Mouse (Mus musculus) adrenal gland, adult 8-10 months (tissue): ENCODE data around the gene Ap4s1. TPM values are rescaled to one million over a fixed set of nuclear protein-coding genes. Genes with fewer than 3 reads are reported as not detected.

ENCODE experiments used
- DNase-seq: peaks from one replicate; pipeline ENCODE4 v3.0.0; 2022
- total RNA-seq, 4 experiments: library from RNA; stranded (reverse); gene quantifications; 2 replicates each; pipeline ENCODE4 v1.2.4; 2022

Gene Ap4s1
- total RNA-seq, 4 experiments from 2014 or later: 23.6 to 25.1 (median 24.0) TPM

DNA sequence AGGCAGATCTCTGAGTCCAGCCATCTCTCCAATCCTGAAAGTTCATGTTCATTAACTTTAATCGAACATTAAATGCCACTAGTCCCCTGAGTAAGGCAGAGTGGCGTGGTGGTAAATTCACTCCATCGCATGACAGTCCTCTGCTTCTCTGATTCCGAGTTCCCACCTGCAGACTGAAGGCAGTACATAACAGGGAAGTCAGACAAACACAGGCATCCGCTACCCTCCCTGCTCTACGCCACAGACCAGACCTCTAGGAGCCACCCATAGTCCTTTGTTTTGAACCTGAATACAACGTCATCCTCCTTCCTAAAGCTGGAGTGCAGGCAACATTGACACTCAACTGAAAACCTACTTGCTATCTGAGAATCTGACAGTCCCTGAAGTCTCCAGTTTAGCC is 13.7 kb downstream of the Ap4s1 start:
- no peak for DNase-seq

DNA sequence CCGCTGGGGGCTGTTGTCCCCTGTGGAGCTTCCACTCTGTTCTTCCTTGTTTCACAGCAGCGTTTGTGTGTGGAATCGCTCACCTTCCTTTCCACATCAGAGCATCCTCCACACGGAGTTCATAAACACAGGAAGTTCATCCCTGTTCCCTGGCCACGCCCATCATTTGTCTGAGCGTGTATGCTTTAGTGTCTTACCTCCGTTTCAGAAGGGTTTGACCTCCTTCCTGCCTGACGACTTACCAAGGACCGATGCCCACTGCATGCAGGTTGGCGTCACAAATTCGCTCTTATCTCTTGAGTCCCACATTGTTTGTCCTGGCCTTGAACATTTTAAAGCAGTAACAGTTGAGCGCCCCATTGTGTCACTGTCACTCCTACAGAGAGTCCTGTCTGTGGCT is 14.9 kb downstream of the Ap4s1 start:
- no peak for DNase-seq

DNA sequence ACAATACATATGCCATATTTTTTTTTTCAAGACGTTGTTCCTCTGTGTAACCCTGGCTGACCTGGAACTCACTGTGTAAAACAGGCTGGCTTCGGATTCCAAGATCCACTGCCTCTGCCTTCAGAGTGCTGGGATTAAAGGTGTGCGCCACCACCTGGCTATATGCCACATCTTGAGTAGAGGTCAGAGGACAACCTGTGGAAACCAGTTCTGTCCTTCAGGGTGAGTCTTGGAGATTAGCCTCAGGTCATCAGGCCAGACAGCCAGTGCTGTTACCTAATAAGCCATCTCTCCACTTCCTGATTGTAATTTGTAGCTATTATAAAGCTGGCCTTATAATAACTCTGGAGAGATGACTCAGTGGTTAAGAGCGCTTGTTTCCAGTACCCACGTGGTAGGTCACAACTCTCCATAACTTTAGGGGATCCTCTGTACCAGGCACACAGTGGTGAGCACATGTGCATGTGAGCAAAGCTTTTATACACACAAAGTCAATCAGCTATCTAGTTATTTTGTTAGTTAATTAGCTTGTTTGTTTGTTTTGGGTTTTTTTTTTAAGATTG is 15.9 kb downstream of the Ap4s1 start:
- DNase-seq: no peak

DNA sequence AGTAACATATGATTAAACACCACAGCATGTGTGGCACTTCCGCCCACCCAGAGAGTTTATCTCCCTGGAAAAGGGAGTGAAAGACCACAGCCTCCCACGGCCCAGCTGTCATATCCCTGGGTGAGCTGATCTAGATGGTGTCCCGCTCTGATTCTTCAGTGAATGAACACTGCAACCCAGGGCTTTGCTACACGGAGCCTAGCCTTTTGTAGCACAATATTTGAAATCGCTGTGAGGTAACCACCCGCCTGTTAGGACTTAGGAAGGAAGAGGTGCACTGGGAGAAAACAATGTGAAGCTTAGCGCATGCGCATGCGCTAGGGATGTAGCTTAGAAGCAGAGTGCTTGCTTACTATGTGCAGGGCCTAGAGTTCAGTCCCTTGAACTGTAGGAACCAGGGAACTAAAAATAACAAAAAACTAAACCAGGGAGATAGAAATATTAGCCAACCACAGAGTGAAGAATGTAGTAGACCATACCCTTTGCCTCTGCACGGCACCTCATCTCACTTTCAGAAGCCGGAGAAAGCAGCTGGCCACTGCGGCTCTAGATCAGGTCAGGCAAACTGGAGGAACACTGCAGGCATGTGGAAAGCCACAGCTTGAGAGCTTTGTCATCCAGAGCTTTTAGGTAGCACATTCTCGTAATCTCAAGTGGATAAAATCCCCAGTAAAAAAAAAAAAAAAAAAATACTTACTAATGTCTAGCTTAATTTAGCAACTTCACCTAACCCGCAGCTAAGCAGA is 18.3 kb downstream of the Ap4s1 start:
- DNase-seq: no peak

DNA sequence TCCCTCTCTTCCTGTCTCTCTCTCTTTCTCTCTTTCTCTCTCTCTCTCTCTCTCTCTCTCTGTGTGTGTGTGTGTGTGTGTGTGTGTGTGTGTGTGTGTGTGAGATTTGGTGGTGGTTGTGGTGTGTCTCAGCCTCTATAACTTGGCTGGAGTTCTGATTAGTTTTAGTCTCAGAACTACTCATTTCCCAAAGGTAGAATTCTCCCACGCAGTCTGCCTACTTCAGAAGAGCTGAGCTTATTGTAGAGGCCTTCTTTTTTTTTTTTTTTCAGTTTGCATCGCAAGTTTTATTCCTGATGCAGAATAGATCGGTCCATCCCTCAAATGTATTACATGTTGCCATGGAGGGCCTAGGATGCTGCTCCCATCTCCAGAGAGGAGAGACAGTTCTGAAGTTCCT is 18.9 kb downstream of the Ap4s1 start:
- DNase-seq: no peak

DNA sequence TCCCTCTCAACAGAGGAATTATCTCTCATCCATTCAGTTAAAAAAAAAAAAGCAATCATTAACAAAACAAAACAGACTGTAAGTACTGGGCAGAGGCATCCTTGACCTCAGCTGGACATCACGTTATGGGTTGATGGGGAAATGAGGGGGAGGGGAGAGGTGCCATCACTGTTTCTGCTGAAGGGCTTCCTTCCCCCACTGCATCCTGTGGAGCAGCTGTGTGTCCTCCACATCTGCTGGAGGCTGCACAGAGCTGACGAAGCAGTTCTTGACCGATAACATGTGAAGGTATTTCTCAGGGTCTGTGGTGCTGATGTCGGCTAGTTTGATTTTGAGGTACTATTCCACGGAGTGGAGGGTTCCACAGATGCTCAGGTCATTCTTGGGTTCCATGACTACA is 19.3 kb downstream of the Ap4s1 start:
- DNase-seq: no peak

DNA sequence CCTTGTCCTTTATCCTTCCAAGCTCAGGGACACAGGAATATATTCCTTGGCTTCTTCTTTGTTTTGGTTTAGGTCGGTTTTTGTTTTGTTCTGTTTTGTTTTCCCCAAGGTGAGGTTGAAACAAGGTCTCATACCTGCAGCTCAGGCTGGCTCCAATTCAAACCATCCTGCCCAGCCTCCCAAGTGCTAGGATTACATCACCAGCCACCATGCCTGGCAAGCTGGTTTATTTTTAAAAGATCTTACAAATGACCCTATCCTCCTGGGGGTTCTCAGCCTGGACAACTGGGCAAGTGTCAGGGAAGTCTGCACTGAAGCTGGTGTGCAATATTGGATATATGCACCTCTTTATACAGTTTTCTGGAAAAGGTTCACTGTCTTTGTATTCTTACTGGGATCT is 21.9 kb downstream of the Ap4s1 start:
- no peak for DNase-seq

DNA sequence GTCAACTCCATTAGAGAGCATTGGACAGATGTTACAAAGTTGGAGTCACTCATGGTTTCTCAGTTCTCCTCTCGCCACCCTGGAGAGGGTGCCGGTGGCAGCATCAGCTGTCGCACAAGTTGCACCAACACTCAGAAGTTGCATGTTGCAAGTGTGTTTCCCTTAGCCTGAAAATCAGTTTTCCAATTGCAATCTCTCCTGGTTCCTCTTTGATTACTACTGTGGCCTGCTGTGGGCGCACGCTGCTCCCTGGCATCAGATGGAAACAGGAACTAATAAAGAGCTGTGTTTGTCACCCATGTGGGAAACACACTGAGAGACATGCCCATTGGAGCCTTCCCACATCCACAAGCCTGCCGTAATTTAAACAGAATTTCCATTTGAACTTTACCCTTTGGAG is 27.8 kb downstream of the Ap4s1 start:
- no peak for DNase-seq

DNA sequence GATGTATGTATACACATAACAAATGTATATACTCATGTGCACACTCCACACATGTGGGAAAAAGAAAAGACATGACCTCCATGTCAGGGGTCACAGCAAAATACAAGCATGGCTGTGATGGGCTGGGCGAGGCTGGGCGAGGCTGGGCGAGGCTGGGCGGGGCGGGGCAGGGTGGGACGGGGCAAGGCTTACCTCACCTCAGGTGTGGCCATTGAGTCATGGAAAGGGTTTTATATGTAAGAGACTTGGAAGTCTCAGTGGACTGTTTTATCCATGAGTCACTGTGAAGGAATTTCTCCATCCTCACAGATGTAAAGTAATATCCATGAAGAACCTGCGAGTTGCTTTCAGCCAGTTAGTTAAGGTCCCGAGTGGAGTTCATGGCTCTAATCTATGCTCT is 31.0 kb downstream of the Ap4s1 start:
- no peak for DNase-seq

DNA sequence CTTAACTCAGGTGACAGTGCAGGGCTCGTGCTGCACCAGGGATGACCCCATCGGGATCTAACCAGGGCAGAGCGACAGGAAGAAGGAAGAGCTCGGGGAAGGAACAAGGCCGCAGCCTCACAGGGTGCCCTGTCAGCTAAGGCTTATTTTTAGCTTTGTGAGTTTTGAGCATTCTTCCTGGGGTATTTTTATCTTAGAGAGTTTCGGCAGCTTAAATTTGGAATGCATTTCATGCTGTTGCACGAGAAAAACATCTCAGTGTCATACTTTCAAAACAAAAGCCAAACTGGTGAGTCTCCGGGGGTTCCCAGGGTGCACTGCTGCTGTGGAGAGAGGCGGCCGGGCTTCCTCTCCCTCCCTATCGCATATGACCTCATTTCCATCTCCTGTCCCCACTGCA is 38.2 kb downstream of the Ap4s1 start:
- DNase-seq: no peak

DNA sequence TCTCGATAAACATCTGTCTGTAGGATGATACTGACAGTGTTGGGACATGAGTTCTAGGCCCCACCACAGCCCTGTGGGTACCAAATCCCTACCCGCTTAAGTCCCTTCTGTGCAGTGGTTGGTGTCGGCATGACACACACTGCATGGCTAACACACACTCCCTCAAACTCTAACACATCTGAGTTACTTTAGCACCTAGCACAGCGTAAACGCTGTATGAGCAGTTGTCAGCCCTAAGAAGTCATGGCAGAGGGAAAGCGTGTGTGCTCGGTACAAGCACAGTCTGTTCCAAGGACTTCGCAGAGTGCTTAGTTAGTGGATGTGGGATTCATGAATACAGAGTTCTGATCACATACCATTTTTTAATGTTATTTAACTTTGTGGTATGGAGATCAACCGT is 39.0 kb downstream of the Ap4s1 start:
- no peak for DNase-seq

DNA sequence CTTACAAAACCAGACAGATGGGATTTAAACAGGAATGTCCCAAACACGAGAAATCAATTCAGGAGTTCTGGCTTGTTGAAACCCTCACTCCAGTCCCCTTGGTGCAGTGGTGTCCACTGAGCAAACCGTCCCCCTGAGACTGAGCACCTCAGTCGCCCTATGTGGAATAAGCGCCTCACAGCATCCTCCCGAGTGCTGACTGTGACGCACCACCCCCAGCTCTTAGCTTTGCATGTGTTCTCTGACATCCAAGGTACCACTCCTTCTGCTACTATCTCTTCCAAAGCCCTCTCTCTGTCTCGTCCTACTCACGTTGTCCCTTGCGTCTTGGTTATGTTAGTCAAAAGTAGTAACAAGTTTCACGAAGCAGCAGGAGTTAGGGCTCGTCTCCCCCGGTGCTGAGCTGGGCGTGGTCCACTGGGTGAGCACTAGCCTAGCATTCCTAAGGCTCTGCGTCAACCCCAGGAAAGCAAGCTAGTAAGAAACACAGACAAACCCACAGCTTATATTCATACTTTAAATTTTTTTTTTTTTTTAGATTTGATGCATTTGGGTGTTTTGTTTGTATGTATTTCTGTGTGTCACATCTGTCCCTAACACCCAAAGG is 43.9 kb downstream of the Ap4s1 start:
- no peak for DNase-seq

DNA sequence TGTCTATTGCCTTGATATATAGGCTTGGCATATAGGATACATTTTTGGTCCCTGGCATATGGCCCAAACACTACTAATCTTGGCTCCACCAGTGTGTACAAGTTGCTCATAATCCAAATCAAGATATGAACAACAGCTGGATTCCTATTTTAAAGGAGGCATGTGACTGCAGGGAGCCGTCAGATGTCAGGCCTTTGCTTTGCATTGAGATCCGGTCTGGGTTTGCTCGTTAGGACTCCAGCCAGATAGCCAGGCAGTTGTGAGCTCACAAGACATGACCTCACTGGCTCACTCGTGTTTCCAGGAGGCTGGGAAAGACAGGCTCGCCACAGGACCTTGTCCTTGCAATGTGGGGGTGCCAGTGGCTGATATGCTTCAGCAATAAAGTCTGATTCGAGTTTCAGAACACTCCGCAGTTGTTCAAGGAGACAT is 45.0 kb downstream of the Ap4s1 start:
- peak; percentile 49 for DNase-seq

DNA sequence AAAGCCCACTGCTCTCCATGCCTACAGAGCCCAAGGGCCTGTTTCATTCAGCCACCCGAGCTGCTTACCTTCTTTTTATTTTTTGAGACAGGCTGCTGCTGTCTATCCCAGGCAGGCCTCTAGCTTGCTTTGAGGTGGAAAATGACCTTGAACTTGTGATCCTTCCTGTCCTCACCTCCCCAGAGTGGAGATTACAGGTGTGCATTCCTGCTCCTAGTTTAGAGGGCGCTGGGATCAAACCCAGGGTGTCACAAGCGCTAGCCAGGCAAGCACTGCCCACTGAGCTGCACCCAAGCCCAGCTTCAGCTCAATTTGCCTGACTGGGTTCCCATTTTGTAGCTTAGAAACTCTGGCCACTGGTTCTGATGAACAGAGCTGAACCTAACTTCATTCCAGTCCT is 45.5 kb downstream of the Ap4s1 start:
- no peak for DNase-seq

DNA sequence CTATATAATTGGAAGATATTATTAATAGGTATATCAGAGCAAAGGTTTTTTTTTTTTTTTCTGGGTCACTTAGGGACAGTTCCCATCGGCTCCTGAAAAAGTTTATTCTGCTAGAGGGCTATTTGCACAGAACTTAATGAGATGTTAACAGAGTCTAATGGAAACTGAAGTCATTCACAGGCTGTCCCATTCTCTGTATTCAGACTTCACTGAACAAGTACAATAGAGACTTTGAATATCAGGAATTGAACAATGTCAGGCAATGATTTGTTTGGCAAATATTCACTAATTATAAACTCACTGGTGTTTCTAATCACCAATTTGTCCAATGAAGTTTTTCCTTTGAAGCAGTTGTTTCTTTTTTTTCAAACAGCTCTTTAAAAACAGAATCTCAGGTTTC is 46.0 kb downstream of the Ap4s1 start:
- DNase-seq: no peak

DNA sequence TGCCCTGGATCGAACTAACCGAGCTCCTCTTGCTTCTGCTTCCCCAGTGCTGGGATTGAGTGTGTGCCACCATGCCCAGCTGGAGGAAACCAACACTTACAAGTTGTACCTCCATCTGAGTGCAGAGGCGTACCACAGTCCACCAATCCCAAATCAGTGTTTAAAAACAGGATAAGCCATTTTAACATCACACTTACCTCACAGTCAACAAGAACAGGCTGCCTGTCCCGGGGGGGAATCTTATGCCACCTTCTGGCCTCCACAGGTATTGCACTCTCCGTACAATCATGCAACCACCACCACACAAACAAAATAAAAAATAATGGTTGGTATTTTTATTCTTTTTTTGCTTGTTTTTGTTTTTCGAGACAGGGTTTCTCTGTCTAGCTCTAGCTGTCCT is 50.9 kb downstream of the Ap4s1 start:
- DNase-seq: no peak

DNA sequence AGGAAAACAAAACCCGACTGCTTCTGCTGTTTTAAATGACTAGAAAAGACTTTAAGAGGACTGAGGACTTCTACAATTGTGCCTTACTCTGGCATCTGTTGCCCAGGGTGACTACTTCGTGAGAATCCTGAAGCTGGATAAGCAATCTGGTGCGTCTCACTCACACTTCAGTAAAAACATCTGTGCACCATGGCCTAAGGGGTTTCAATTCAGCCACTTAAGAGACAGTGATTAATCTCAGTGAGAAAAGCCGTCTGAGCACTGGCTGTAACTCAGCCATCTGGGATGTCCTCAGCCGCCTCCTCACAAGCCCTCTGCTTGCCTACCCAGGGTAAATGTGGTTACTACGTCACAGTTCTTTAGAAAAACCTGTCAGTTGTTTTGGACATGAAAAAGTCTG is 54.1 kb downstream of the Ap4s1 start:
- no peak for DNase-seq

DNA sequence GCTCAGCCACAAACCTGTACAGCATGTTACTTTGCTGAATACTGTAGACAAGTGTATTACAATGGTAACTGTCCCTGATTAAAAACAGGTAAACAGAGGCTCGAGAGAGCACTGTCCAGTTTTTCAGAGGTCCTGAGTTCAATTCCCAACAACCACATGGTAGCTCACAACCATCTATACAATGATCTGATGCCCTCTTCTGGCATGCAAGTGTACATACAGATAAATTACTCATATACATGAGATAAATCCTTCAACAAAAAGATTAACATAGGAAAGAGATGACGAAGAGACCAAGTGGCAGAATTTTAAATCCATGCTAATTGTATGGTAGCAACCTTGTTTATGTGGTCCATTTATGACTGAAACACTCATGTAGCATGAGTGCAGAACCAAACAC is 56.5 kb downstream of the Ap4s1 start:
- no peak for DNase-seq

DNA sequence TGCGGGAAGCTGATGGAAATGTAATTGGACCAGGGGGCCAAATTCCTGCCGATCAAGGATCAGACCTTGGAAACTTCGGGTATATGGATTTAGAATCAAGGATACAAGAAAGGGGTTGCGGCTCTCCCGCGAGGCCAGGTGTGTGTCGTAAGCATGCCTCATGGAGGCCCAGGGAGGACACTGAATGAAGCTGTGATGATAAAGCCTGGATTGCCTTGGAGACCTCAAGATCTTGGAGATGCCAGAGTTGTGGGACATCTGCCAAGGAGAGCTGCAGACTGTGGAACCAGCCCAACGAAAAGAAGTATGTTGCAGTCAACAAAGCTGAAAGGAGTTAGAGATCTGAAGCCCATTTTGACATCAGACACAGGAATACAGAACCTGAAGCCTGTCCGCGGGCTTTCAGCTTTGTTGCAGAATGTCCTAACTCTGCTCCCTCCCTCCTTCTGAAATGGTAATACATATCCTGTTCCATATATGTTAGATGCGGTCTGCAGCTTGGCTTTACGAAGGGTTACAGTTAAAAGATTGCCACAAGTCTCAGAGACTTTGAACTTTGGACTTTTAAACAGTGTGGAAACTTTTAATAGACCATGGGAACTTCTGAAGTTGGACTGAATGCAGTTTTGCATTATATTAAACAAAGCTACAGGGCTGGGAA is 65.2 kb downstream of the Ap4s1 start:
- DNase-seq: no peak

DNA sequence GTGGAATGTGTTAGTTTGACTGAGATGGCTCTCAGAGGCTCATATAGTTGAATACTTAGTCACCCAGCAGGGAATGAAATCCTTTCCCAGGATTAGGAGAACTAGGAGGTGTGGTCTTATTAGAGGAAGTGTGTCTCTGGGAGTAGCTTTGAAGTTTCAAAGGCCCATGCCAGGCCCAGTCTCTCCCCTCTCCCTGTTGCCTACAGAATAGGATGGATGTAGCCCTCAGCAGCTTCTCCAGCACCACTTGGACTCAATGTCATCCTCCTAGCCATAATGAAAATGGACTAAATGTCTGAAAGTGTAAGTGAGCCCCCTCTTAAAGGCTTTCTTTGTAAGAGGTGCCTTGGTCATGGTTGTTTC is 65.7 kb downstream of the Ap4s1 start:
- DNase-seq: no peak

DNA sequence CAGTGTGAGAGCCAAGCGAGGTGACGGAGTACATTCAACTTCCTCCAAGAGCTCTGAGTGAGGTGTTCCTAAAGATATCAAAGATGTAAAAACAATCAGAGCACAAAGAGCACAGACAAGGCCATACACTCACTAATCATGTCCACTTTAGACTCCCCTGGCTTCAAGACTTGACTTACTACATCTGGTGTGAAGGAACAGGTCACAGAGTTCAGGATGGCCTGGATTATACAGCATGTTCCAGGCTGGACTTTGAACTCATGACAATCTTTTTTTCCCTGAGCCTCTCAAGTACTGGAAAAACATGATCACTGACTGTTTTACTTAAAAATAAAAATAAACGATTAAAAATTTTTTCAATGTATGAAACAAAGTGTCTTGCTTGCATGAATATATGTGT is 68.5 kb downstream of the Ap4s1 start:
- no peak for DNase-seq

DNA sequence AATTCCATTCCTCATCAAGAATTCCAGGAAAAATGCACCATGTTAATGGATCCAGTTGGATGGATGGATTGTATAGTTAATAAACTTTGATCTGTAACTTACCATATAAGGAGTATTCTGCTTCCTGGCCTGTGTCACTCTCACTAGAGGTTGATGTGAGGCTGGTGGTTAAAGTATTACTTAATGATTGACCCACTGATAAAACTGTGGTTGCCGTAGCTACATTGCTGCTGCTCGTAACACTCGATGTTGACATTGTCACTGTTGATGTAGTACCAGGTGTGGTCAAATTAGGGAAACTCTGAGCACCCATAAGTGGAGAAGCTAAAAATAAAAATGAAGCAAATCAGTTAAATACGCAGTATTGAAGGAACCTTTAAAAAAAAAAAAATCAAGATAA is 76.6 kb downstream of the Ap4s1 start:
- no peak for DNase-seq

DNA sequence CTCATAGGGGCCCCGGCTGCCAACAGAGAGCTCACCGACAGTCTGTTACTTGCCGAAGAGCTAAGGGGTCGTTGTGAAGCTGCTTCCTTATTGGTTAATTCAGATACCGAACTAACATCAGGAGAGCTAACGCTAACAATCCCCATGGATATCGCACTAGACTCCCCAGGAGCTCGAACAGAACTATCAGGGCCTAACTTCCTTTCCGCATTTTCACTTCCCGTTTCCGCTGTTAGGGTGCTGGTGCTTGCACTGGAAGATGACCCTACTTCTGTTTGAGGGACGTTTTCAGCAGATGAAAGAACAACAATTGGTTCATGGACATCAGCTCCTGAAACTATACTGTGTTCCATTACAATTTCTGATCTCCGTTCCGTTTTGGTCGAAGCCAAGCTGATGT is 77.9 kb downstream of the Ap4s1 start:
- DNase-seq: no peak

DNA sequence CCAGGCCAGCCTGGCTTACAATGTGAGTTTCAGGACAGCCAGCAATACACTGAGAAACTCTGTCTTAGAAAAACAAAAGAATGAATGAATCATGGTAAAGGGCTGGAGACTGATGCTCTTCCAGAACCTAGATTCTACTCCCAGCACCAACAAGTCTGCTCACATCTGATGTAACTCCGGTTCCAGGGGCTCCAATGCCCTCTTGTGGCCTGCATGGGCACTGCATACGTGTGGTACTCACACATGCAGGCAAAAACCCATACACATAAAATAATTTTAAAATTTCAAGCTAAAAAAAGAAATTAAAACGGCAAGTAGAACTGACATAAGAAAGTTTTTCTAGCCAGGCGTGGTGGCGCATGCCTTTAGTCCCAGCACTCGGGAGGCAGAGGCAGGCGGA is 94.0 kb downstream of the Ap4s1 start:
- DNase-seq: no peak
